20 mouse cellular contexts compared by ENCODE assay signal in genomic region chr1:165604203-165604602, GRCm38 (mm10). TPM values are rescaled to one million over a fixed set of nuclear protein-coding genes. Genes with fewer than 3 reads are reported as not detected.
A peak's percentile ranks its signal among the peaks of the same experiment; 100 is the strongest.
DNase-seq lines count a peak whose midpoint lies in the region; ATAC-seq and TF ChIP-seq lines count a peak whose summit lies in the region.
"Had no signal": no experiment of that assay in that cellular context is flagged by ENCODE, and none has a peak within 500 bp of the region (broad histone marks: within the 10 kb centered on the region; RNA-seq: fewer than 3 reads in every experiment).

No protein-coding gene starts in this region.

- no peak for TF ChIP-seq CTCF in bone marrow macrophage, adult 2 months (IDR thresholded peaks at IDR 0.05; ENCODE audit: low read depth, low read length)

- no peak for TF ChIP-seq POLR2A in bone marrow macrophage, adult 2 months (IDR thresholded peaks at IDR 0.05; ENCODE audit: borderline replicate concordance, low read depth, low read length)

- H3K36me3 ChIP-seq in hindbrain, embryonic 12.5 days: peaks cover 57% of the 10 kb centered on the region
- H3K36me3 ChIP-seq in hindbrain, embryonic 13.5 days: peaks cover 66% of the 10 kb centered on the region

- no peaks in the 10 kb centered on the region for H3K9me3 ChIP-seq in hindbrain, embryonic 12.5 days (replicated peaks)
- H3K9me3 ChIP-seq in hindbrain, embryonic 13.5 days: no peaks in the 10 kb centered on the region
- H3K9me3 ChIP-seq: embryonic facial prominence, embryonic 10.5 days; forebrain, embryonic 10.5 days; heart, embryonic 12.5 days had no signal

- H3K4me2 ChIP-seq in hindbrain, embryonic 12.5 days (replicated peaks): no peak overlapping the region
- H3K4me2 ChIP-seq in hindbrain, embryonic 13.5 days: no peak overlapping the region
- H3K4me2 ChIP-seq: heart, embryonic 12.5 days had no signal

- H3K9ac ChIP-seq in hindbrain, embryonic 12.5 days: no peak overlapping the region
- no peak overlapping the region for H3K9ac ChIP-seq in hindbrain, embryonic 13.5 days
- H3K9ac ChIP-seq: heart, embryonic 12.5 days had no signal

- 94% methylated on average over 8 of the region's 8 CpGs for WGBS in hindbrain, embryonic 12.5 days
- 90% methylated on average over 8 of the region's 8 CpGs for WGBS in hindbrain, embryonic 13.5 days

- intact Hi-C loops in heart, postnatal 10 days (cut with DNase I): no loop called here

- no peaks in the 10 kb centered on the region for H3K27me3 ChIP-seq in hindbrain, embryonic 12.5 days
- H3K27me3 ChIP-seq in hindbrain, embryonic 13.5 days: no peaks in the 10 kb centered on the region
- H3K27me3 ChIP-seq: heart, embryonic 12.5 days had no signal

- peak; percentile 60 for DNase-seq in heart, adult 11 months
- DNase-seq in heart, postnatal 10 days: no peak
- DNase-seq: adrenal gland, postnatal 10 days; cerebellum, adult 11-12 months; cerebellum, adult 9-11 months; cerebellum, postnatal 36 days; gastrocnemius, postnatal 14 days; heart, postnatal 14 days; kidney, adult 18-20 months had no signal

- ATAC-seq in granulocyte monocyte progenitor cell, adult 5-6 weeks (replicated peaks; ENCODE audit: poor library complexity, severe bottlenecking): peak; percentile 94
- ATAC-seq in megakaryocyte progenitor cell, adult 5-6 weeks (replicated peaks; ENCODE audit: poor library complexity): peak; percentile 88
- no peak for ATAC-seq in hindbrain, embryonic 12.5 days (ENCODE audit: low FRiP score)
- ATAC-seq in hindbrain, embryonic 13.5 days (ENCODE audit: low FRiP score): no peak
- ATAC-seq: forebrain, embryonic 14.5 days; hindbrain, postnatal 0 days had no signal

- H3K27ac ChIP-seq in bone marrow macrophage, adult 2 months (ENCODE audit: insufficient read depth, low read depth, low read length): peak overlapping the region; percentile 56
- H3K27ac ChIP-seq in hindbrain, embryonic 12.5 days: no peak overlapping the region
- H3K27ac ChIP-seq in hindbrain, embryonic 13.5 days: no peak overlapping the region
- H3K27ac ChIP-seq: embryonic facial prominence, embryonic 10.5 days; forebrain, embryonic 10.5 days; hindbrain, postnatal 0 days had no signal

- H3K4me1 ChIP-seq in bone marrow macrophage, adult 2 months (ENCODE audit: control insufficient read depth, insufficient read depth, low read length): peaks cover 29% of the 10 kb centered on the region
- no peaks in the 10 kb centered on the region; the same call in 1 of the 2 replicates for H3K4me1 ChIP-seq in hindbrain, embryonic 12.5 days
- peaks cover 2% of the 10 kb centered on the region for H3K4me1 ChIP-seq in hindbrain, embryonic 13.5 days (replicated peaks)

- no peak overlapping the region for H3K4me3 ChIP-seq in bone marrow macrophage, adult 2 months (ENCODE audit: insufficient read depth, low read length)
- no peak overlapping the region for H3K4me3 ChIP-seq in hindbrain, embryonic 12.5 days
- no peak overlapping the region for H3K4me3 ChIP-seq in hindbrain, embryonic 13.5 days
- H3K4me3 ChIP-seq: embryonic facial prominence, embryonic 10.5 days; erythroblast, embryonic 14.5 days; forebrain, embryonic 10.5 days; heart, embryonic 12.5 days had no signal

RNA-seq across cellular contexts. Expression of gene Mpzl1, which starts 30.1 kb away (rescaled TPM):
- total RNA-seq in heart, postnatal 10 days (2021): 10 to 100 TPM; 49.4 to 57.7 TPM
- polyA plus RNA-seq in bone marrow macrophage, adult 2 months (2012; ENCODE audit: insufficient read depth, insufficient read length, missing spikeins): 2.8 and 5.4 TPM in 2 replicates
- 0.98 and 20.5 TPM in 2 replicates for total RNA-seq in granulocyte monocyte progenitor cell, adult 5-6 weeks (2014; fragmentation: Nextera tagmentation)
- 0.41 and 0.73 TPM in 2 replicates for total RNA-seq in granulocyte monocyte progenitor cell, adult 5-6 weeks (2017)
- total RNA-seq in megakaryocyte progenitor cell, adult 5-6 weeks (2015): 2.3 and 4.1 TPM in 2 replicates
- total RNA-seq in megakaryocyte progenitor cell, adult 5-6 weeks (2017): 0.33 and 0.84 TPM in 2 replicates
- polyA plus RNA-seq in hindbrain, embryonic 12.5 days (2016; fragmentation: Nextera tagmentation; extraction: Ambion mirVana): 140 and 148 TPM in 2 replicates
- 151 and 157 TPM in 2 replicates for polyA plus RNA-seq in hindbrain, embryonic 13.5 days (2015; fragmentation: Nextera tagmentation; extraction: Ambion mirVana)

Comparison
In these comparisons a context has a peak if more than half of its experiments do, and no peak if none do; other contexts are left out.
1. ATAC-seq: peak in granulocyte monocyte progenitor cell, adult 5-6 weeks (single experiment) and megakaryocyte progenitor cell, adult 5-6 weeks (single experiment); none in hindbrain, embryonic 12.5 days (single experiment) and hindbrain, embryonic 13.5 days (single experiment).